25 mouse cellular contexts compared by ENCODE assay signal in the genomic region with DNA sequence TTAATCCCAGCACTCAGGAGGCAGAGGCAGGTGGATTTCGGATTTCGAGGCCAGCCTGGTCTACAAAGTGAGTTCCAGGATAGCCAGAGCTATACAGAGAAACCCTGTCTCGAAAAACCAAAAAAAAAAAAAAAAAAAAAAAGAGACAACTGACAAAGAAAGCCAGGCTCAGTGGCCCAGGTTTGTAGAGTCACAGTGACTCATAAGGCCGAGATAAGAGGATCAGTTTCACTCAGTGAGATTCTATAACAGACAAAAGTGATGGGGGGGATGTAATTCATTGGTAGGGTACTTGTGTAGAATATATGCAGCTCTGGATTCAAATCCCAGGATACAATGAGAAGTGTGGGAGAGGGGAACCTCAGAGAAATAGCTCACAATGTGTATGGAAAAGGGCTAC. TPM values are rescaled to one million over a fixed set of nuclear protein-coding genes. Genes with fewer than 3 reads are reported as not detected.
"Had no signal": no experiment of that assay in that cellular context is flagged by ENCODE, and none has a peak within 500 bp of the region (broad histone marks: within the 10 kb centered on the region; RNA-seq: fewer than 3 reads in every experiment).

No protein-coding gene starts in this region.

- H3K4me1 ChIP-seq: heart, embryonic 13.5 days; heart, embryonic 15.5 days; intestine, embryonic 15.5 days; limb, embryonic 10.5 days; limb, embryonic 12.5 days; liver, embryonic 15.5 days had no signal

- ATAC-seq: inflammation-experienced regulatory T-cells, adult 6 months; intestine, embryonic 15.5 days; intestine, postnatal 0 days had no signal

- H3K27ac ChIP-seq: heart, adult 2 months; heart, embryonic 13.5 days; heart, embryonic 15.5 days; intestine, embryonic 15.5 days; left cerebral cortex, adult 2 months; limb, embryonic 10.5 days; limb, embryonic 12.5 days; liver, embryonic 13.5 days; liver, embryonic 15.5 days had no signal

- H3K27me3 ChIP-seq: heart, embryonic 13.5 days; heart, embryonic 15.5 days; hindbrain, embryonic 13.5 days; hindbrain, embryonic 15.5 days; intestine, embryonic 15.5 days; limb, embryonic 12.5 days; liver, embryonic 13.5 days; liver, embryonic 15.5 days had no signal

- H3K4me2 ChIP-seq: heart, embryonic 11.5 days; heart, embryonic 13.5 days; heart, embryonic 15.5 days; hindbrain, embryonic 13.5 days; hindbrain, embryonic 15.5 days; intestine, embryonic 15.5 days; limb, embryonic 12.5 days; liver, embryonic 11.5 days; liver, embryonic 13.5 days; liver, embryonic 15.5 days had no signal

- H3K36me3 ChIP-seq: heart, embryonic 13.5 days; heart, embryonic 15.5 days; hindbrain, embryonic 13.5 days; hindbrain, embryonic 15.5 days; intestine, embryonic 15.5 days; limb, embryonic 10.5 days; limb, embryonic 12.5 days; liver, embryonic 13.5 days; liver, embryonic 15.5 days had no signal

- H3K9me3 ChIP-seq: heart, embryonic 13.5 days; heart, embryonic 15.5 days; hindbrain, embryonic 13.5 days; hindbrain, embryonic 15.5 days; intestine, embryonic 15.5 days; limb, embryonic 10.5 days; limb, embryonic 12.5 days; liver, embryonic 13.5 days; liver, embryonic 15.5 days had no signal

- DNase-seq: gastrocnemius, postnatal 14 days; gastrocnemius, postnatal 36 days; heart, adult 11 months; heart, adult 2 months; heart, postnatal 14 days; heart, postnatal 36 days; kidney, adult 18-20 months; kidney, postnatal 10 days; kidney, postnatal 4 days; liver; liver, embryonic 13.5 days had no signal

- H3K9ac ChIP-seq: heart, embryonic 13.5 days; heart, embryonic 15.5 days; hindbrain, embryonic 13.5 days; hindbrain, embryonic 15.5 days; intestine, embryonic 15.5 days; limb, embryonic 12.5 days; liver, embryonic 13.5 days; liver, embryonic 15.5 days had no signal

- H3K4me3 ChIP-seq: heart, adult 2 months; heart, embryonic 13.5 days; heart, embryonic 15.5 days; hindbrain, embryonic 13.5 days; hindbrain, embryonic 15.5 days; intestine, embryonic 15.5 days; layer of hippocampus, adult 2 months; left cerebral cortex, adult 2 months; limb, embryonic 10.5 days; limb, embryonic 12.5 days; liver, embryonic 13.5 days; liver, embryonic 15.5 days had no signal

RNA-seq across cellular contexts. Expression of a gene that starts 24.6 kb away (rescaled TPM):
- polyA plus RNA-seq: inflammation-experienced regulatory T-cells, adult 6 months had no signal
